Mouse (Mus musculus): ENCODE results near the gene Gbf1. TPM values are rescaled to one million over a fixed set of nuclear protein-coding genes. Genes with fewer than 3 reads are reported as not detected.

The Gbf1 gene
- polyA plus RNA-seq, 1 experiment, result 40.8 TPM

DNA sequence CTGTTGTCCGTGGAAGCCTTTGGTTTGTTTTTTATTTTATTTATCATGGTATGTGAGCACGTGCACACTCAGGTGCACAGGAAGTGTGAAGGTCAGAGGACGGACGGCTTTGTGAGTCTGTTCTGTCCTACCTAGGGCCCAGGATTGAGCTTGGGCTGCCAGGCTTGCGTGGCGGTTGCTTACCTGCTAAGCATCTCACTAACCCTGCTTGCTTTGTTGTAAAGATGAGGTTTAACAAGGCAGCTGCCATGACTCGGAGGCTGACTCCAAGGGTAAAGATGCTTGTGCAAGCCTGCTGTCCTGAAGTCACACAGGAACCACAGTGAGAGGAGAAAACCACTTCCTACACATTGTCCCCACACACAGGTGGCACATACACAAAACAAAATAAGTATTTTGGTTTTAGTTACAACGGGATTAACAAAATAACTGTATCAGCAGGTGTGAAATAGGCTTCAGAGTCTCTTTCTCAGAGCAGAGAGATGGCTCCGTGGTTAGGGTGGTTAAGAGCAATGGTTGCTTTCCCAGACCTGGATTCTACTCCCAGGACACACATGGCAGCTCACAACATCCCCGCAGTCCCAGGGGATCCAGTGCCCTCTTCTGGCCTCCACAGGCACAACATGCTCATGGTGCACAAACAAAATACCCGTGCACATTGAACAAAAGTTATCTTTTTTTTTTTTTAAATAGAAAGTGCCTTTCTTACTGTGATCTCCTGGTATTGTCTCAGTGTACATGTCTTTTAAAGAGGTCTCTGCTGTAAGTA is 130.0 kb downstream of the Gbf1 start:
- Histone ChIP-seq H3K79me2 (ENCODE audit: control insufficient read depth, insufficient read depth) (no peaks in the 10 kb centered on the region), H3K27me3 (ENCODE audit: control insufficient read depth, insufficient read depth, insufficient read length) (no peaks in the 10 kb centered on the region), H3ac (ENCODE audit: control insufficient read depth, insufficient read length, low read depth) (no peak overlapping the region), H3K36me3 (ENCODE audit: control insufficient read depth, insufficient read depth) (peaks cover 44% of the 10 kb centered on the region), H3K4me3 (ENCODE audit: insufficient read depth, poor library complexity, severe bottlenecking) (no peak overlapping the region), H3K79me3 (ENCODE audit: low read depth) (no peaks in the 10 kb centered on the region)
- no peak for TF ChIP-seq CTCF (IDR thresholded peaks at IDR 0.05; ENCODE audit: control insufficient read depth, insufficient read depth, insufficient read length)
- no peak for TF ChIP-seq MYOD1 (IDR thresholded peaks at IDR 0.05; ENCODE audit: control insufficient read depth, insufficient read length, low read depth)
- no peak for TF ChIP-seq CEBPB (IDR thresholded peaks at IDR 0.05; ENCODE audit: low read depth)
- no peak for TF ChIP-seq USF1 (IDR thresholded peaks at IDR 0.05; ENCODE audit: low read depth)
- no peak for TF ChIP-seq MAX (IDR thresholded peaks at IDR 0.05)
- TF ChIP-seq FOSL1 (IDR thresholded peaks at IDR 0.05; ENCODE audit: insufficient read depth, low read length, poor library complexity, severe bottlenecking), result no peak

DNA sequence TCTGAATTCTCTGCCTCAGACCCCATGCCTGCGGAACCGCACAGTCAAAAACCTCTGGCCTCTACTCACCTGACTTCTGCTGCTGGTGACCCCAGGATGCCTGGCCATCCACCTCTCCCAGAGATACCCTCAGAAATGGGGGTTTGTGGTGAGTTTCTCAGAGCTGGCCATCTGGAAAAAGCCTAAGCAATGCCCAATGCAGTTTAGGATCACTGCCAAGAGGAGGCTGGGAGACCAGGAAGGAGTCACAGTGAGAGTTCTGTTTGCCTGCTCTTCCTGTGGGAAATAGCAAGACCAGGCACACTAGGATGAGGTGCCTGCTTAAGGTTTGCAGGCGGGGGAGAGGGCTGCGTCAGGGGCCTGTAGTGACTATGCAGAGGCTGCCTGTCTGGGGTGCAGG is 132.4 kb downstream of the Gbf1 start:
- Histone ChIP-seq H3K27me3 (ENCODE audit: control insufficient read depth, insufficient read depth, insufficient read length) (no peaks in the 10 kb centered on the region), H3K79me3 (ENCODE audit: low read depth) (no peaks in the 10 kb centered on the region), H3ac (ENCODE audit: control insufficient read depth, insufficient read length, low read depth) (no peak overlapping the region), H3K79me2 (ENCODE audit: control insufficient read depth, insufficient read depth) (no peaks in the 10 kb centered on the region), H3K36me3 (ENCODE audit: control insufficient read depth, insufficient read depth) (peaks cover 35% of the 10 kb centered on the region), H3K4me3 (ENCODE audit: insufficient read depth, poor library complexity, severe bottlenecking) (no peak overlapping the region)
- TF ChIP-seq CEBPB (IDR thresholded peaks at IDR 0.05; ENCODE audit: low read depth) (no peak), USF1 (IDR thresholded peaks at IDR 0.05; ENCODE audit: low read depth) (no peak), MAX (IDR thresholded peaks at IDR 0.05) (no peak), MYOD1 (IDR thresholded peaks at IDR 0.05; ENCODE audit: control insufficient read depth, insufficient read length, low read depth) (no peak), FOSL1 (IDR thresholded peaks at IDR 0.05; ENCODE audit: insufficient read depth, low read length, poor library complexity, severe bottlenecking) (no peak), MYOG (IDR thresholded peaks at IDR 0.05; ENCODE audit: control insufficient read depth, extremely low read depth, insufficient read length) (no peak), CTCF (IDR thresholded peaks at IDR 0.05; ENCODE audit: control insufficient read depth, insufficient read depth, insufficient read length) (no peak)

DNA sequence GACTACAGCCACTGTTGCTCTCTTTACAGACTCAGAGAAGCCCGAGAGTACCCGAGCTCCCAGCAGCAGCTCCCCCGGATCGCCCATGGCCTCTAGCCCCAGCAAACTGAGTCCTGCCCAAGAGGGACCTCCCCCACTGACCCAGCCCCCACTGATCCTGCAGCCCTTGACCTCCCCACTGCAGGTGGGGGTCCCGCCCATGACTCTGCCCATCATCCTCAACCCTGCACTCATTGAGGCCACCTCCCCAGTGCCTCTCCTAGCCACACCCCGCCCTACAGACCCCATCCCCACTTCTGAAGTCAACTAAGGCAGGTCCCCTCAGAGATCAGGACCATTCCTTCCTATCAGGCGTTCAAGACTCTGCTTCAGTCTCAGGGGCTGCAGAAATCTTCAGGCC is 133.3 kb downstream of the Gbf1 start:
- H3K4me3 ChIP-seq (ENCODE audit: insufficient read depth, poor library complexity, severe bottlenecking), result no peak overlapping the region
- H3K79me3 ChIP-seq (ENCODE audit: low read depth), result no peaks in the 10 kb centered on the region
- H3K79me2 ChIP-seq (ENCODE audit: control insufficient read depth, insufficient read depth), result no peaks in the 10 kb centered on the region
- TF ChIP-seq MAX (IDR thresholded peaks at IDR 0.05), result no peak
- no peak for TF ChIP-seq MYOD1 (IDR thresholded peaks at IDR 0.05; ENCODE audit: control insufficient read depth, insufficient read length, low read depth)
- no peak for TF ChIP-seq USF1 (IDR thresholded peaks at IDR 0.05; ENCODE audit: low read depth)
- TF ChIP-seq FOSL1 (IDR thresholded peaks at IDR 0.05; ENCODE audit: insufficient read depth, low read length, poor library complexity, severe bottlenecking), result no peak
- no peak for TF ChIP-seq MYOG (IDR thresholded peaks at IDR 0.05; ENCODE audit: control insufficient read depth, extremely low read depth, insufficient read length)
- TF ChIP-seq CEBPB (IDR thresholded peaks at IDR 0.05; ENCODE audit: low read depth), result no peak
- no peak for TF ChIP-seq CTCF (IDR thresholded peaks at IDR 0.05; ENCODE audit: control insufficient read depth, insufficient read depth, insufficient read length)
- H3ac ChIP-seq (ENCODE audit: control insufficient read depth, insufficient read length, low read depth), result no peak overlapping the region
- no peaks in the 10 kb centered on the region for H3K27me3 ChIP-seq (ENCODE audit: control insufficient read depth, insufficient read depth, insufficient read length)
- peaks cover 33% of the 10 kb centered on the region for H3K36me3 ChIP-seq (ENCODE audit: control insufficient read depth, insufficient read depth)

DNA sequence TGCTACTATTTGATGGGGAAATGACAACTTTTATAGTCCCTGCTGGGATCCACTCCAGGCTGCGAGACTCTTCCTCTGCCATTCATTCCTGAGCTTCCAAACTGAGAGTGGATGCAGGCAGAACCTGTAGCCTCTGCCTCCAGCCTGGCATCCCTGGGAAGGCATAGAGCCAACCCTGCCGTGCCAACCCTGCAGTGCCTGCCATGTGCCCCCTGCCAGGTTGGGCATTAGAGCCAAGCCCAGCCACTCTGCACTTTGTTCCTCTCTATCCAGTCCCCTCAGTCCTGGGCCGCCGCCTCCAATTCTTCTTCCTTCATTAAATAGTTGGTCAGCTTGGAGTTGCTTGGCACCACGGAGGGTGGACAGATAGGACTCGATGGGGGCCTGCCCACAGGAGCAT is 133.7 kb downstream of the Gbf1 start:
- Histone ChIP-seq H3K79me2 (ENCODE audit: control insufficient read depth, insufficient read depth) (no peaks in the 10 kb centered on the region), H3K36me3 (ENCODE audit: control insufficient read depth, insufficient read depth) (peaks cover 31% of the 10 kb centered on the region), H3K4me3 (ENCODE audit: insufficient read depth, poor library complexity, severe bottlenecking) (no peak overlapping the region), H3K79me3 (ENCODE audit: low read depth) (no peaks in the 10 kb centered on the region), H3ac (ENCODE audit: control insufficient read depth, insufficient read length, low read depth) (no peak overlapping the region), H3K27me3 (ENCODE audit: control insufficient read depth, insufficient read depth, insufficient read length) (no peaks in the 10 kb centered on the region)
- TF ChIP-seq MYOG (IDR thresholded peaks at IDR 0.05; ENCODE audit: control insufficient read depth, extremely low read depth, insufficient read length) (no peak), MYOD1 (IDR thresholded peaks at IDR 0.05; ENCODE audit: control insufficient read depth, insufficient read length, low read depth) (no peak)

DNA sequence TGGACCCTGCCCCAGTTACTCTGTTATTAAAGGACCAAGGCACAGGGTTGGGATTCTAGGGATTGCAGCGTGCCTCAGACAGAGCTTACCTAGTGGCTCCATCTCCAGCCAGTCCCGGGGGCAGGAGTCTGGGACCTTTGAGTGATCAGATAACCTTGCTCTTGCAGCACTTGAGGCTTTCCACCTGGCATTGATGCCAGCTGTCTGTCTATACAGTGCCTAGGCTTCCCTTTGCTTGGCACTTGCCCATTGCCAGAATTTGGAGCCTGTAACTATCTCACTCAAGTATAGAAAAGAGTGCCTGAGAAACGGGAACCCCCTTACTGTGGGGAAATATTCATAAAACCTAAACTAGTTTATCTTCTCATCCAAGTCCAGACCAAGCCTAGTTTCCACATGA is 134.6 kb downstream of the Gbf1 start:
- Histone ChIP-seq H3K36me3 (ENCODE audit: control insufficient read depth, insufficient read depth) (peaks cover 27% of the 10 kb centered on the region), H3K79me3 (ENCODE audit: low read depth) (no peaks in the 10 kb centered on the region)
- no peak for TF ChIP-seq FOSL1 (IDR thresholded peaks at IDR 0.05; ENCODE audit: insufficient read depth, low read length, poor library complexity, severe bottlenecking)
- TF ChIP-seq MYOG (IDR thresholded peaks at IDR 0.05; ENCODE audit: control insufficient read depth, extremely low read depth, insufficient read length), result no peak
- TF ChIP-seq MYOD1 (IDR thresholded peaks at IDR 0.05; ENCODE audit: control insufficient read depth, insufficient read length, low read depth), result no peak
- TF ChIP-seq USF1 (IDR thresholded peaks at IDR 0.05; ENCODE audit: low read depth), result no peak
- no peak for TF ChIP-seq CTCF (IDR thresholded peaks at IDR 0.05; ENCODE audit: control insufficient read depth, insufficient read depth, insufficient read length)
- no peak for TF ChIP-seq CEBPB (IDR thresholded peaks at IDR 0.05; ENCODE audit: low read depth)
- TF ChIP-seq MAX (IDR thresholded peaks at IDR 0.05), result no peak

DNA sequence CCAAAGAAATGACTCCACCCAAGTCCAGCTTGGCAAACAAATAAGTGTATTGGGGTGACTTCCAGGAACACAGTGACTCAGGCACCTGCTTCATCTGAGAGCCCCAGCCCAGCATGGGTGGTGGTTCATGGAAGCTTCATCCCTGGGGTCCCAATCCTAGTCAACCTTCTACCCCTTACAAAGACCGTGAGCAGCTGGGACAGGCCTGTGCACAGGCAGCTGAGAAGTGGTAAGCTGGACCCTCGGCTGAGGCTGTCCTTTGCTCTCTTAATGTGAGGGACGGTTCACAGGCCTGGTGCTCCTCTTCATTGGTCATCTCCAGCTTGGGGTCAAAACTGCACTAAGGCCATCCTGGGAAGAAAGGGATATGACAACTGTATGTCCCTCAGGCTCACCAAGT is 135.3 kb downstream of the Gbf1 start:
- TF ChIP-seq MYOG (IDR thresholded peaks at IDR 0.05; ENCODE audit: control insufficient read depth, extremely low read depth, insufficient read length) (no peak), FOSL1 (IDR thresholded peaks at IDR 0.05; ENCODE audit: insufficient read depth, low read length, poor library complexity, severe bottlenecking) (no peak), MAX (IDR thresholded peaks at IDR 0.05) (no peak), CTCF (IDR thresholded peaks at IDR 0.05; ENCODE audit: control insufficient read depth, insufficient read depth, insufficient read length) (no peak), CEBPB (IDR thresholded peaks at IDR 0.05; ENCODE audit: low read depth) (no peak), MYOD1 (IDR thresholded peaks at IDR 0.05; ENCODE audit: control insufficient read depth, insufficient read length, low read depth) (no peak), USF1 (IDR thresholded peaks at IDR 0.05; ENCODE audit: low read depth) (no peak)
- Histone ChIP-seq H3K79me3 (ENCODE audit: low read depth) (no peaks in the 10 kb centered on the region), H3K4me3 (ENCODE audit: insufficient read depth, poor library complexity, severe bottlenecking) (no peak overlapping the region), H3ac (ENCODE audit: control insufficient read depth, insufficient read length, low read depth) (no peak overlapping the region), H3K79me2 (ENCODE audit: control insufficient read depth, insufficient read depth) (no peaks in the 10 kb centered on the region), H3K36me3 (ENCODE audit: control insufficient read depth, insufficient read depth) (peaks cover 24% of the 10 kb centered on the region), H3K27me3 (ENCODE audit: control insufficient read depth, insufficient read depth, insufficient read length) (no peaks in the 10 kb centered on the region)

More for the DNA sequence above, 134.6 kb downstream of the Gbf1 start:
- H3K4me3 ChIP-seq (ENCODE audit: insufficient read depth, poor library complexity, severe bottlenecking), result no peak overlapping the region
- no peak overlapping the region for H3ac ChIP-seq (ENCODE audit: control insufficient read depth, insufficient read length, low read depth)
- H3K79me2 ChIP-seq (ENCODE audit: control insufficient read depth, insufficient read depth), result no peaks in the 10 kb centered on the region
- no peaks in the 10 kb centered on the region for H3K27me3 ChIP-seq (ENCODE audit: control insufficient read depth, insufficient read depth, insufficient read length)
